Mouse (Mus musculus) testis, adult 2 months (tissue): ENCODE results near the gene Fads6.

Source experiments
- CTCF ChIP-seq: fragments of 200-500 bp; IDR thresholded peaks from 2 replicates; pipeline ENCODE4 v1.5.1; 2012; ENCODE audit warnings: low read depth, mild to moderate bottlenecking, inconsistent platforms, low read length, moderate library complexity; ENCODE audit not compliant: control insufficient read depth, insufficient read depth, insufficient replicate concordance
- POLR2A ChIP-seq: fragments of 200-500 bp; IDR thresholded peaks from 2 replicates; pipeline ENCODE4 v1.6.1; 2012; ENCODE audit warnings: low read depth, mild to moderate bottlenecking, inconsistent platforms, low read length, moderate library complexity; ENCODE audit not compliant: control insufficient read depth

DNA sequence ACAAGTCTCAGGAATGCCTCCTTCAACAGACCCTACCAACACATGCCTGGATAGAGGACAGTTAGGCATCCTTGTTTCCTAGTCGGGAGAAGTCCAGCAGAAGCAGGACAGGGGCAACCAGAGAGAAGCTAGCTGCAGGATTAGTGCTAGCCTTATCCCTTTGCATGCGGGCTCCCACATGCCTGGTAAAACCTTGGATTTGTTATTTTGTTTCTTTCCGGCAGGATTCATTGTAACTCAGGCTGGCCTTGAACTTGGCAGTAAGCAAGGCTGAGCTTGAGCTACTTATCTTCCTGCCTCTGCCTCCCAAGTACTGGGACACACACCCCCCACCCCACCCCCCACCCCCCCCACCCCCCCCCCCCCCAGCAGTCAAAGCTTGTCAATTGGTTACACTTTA is 46.2 kb downstream of the Fads6 start:
- TF ChIP-seq CTCF (no peak), POLR2A (no peak)
